Mouse (Mus musculus) MEL (cell line): ENCODE results near the gene Ctrc.

Experiments
- CHD2 ChIP-seq: IDR thresholded peaks from 2 replicates; pipeline ENCODE4 v1.6.1; 2011; ENCODE audit warnings: low read length, improper control_type of control experiment
- CTCF ChIP-seq, 3 experiments: IDR thresholded peaks in 2 of 3; conservative IDR thresholded peaks in 1 of 3; 2 replicates each; pipeline ENCODE4 v1.5.1; 2011 to 2012; ENCODE audit warnings: low read length in 3 of 3, low read depth in 2 of 3, mild to moderate bottlenecking in 2 of 3, improper control_type of control experiment in 1 of 3, inconsistent platforms in 1 of 3, mixed read lengths in 1 of 3, moderate library complexity in 1 of 3; ENCODE audit not compliant: control insufficient read depth in 1 of 3, insufficient read depth in 1 of 3, poor library complexity in 1 of 3, severe bottlenecking in 1 of 3
- EP300 ChIP-seq, 2 experiments: IDR thresholded peaks; 2 replicates each; pipeline ENCODE4 v1.6.1; 2011; ENCODE audit warnings: improper control_type of control experiment in 2 of 2, low read length in 2 of 2, low read depth in 1 of 2, mild to moderate bottlenecking in 1 of 2

- TF ChIP-seq CTCF (IDR thresholded peaks at IDR 0.05 in 2 of 3, conservative IDR thresholded peaks at IDR 0.05 in 1 of 3; ENCODE audit: control insufficient read depth in 1 of 3, insufficient read depth in 1 of 3, low read depth in 2 of 3, low read length in 3 of 3, poor library complexity in 1 of 3, severe bottlenecking in 1 of 3) = no peak
- no peak for TF ChIP-seq CHD2
- TF ChIP-seq EP300 (IDR thresholded peaks at IDR 0.05; ENCODE audit: low read depth in 1 of 2, low read length in 2 of 2) = no peak
Measured at GRCm38 (mm10) chr4:141881289-141881914, 35.2 kb upstream of the Ctrc start.
